Mouse (Mus musculus) left cerebral cortex, adult 2 months (tissue): ENCODE data around the gene Slc51a. TPM values are rescaled to one million over a fixed set of nuclear protein-coding genes. Genes with fewer than 3 reads are reported as not detected.

ENCODE experiments used
- DNase-seq, 2 experiments: peaks; one replicate each; pipeline ENCODE4 v3.0.0; 2021 to 2022; ENCODE audit warnings: low spot score in 2 of 2, mixed read lengths in 1 of 2; ENCODE audit errors: extremely low spot score in 1 of 2
- H3K27ac ChIP-seq: fragments of 200-600 bp; 2 replicates; pipeline ENCODE4 v1.8.1; 2022
- H3K4me3 ChIP-seq: fragments of 200-600 bp; 2 replicates; pipeline ENCODE4 v1.8.1; 2022
- CTCF ChIP-seq: fragments of 200-600 bp; IDR thresholded peaks from 2 replicates; pipeline ENCODE4 v1.8.1; 2022; ENCODE audit warnings: antibody characterized with exemption, mild to moderate bottlenecking, moderate library complexity
- intact Hi-C: fragments of 180-260 bp; cut with DNase I; formaldehyde crosslinking; loops from one replicate; pipeline ENCODE4 v1.15.1; 2025
- total RNA-seq, 2 experiments: library from RNA; stranded (reverse); gene quantifications; 2 replicates each; pipeline ENCODE4 v1.2.3; 2021

Gene Slc51a
- total RNA-seq, 2 experiments from 2014 or later = not detected

GRCm38 (mm10) chr16:32516006-32516962 lies 28.6 kb upstream of the Slc51a start:
- intact Hi-C loops = loop anchor here (1.0 kb wide), 1 partner anchor 93 kb away; no protein-coding TSS in a partner anchor
- H3K4me3 ChIP-seq = peak overlapping the region; percentile 39; the same call in 1 of the 2 replicates

GRCm38 (mm10) chr16:32513948-32514347 lies 26.3 kb upstream of the Slc51a start:
- peak overlapping the region; percentile 45 for H3K27ac ChIP-seq
- DNase-seq = no peak
- no peak overlapping the region for H3K4me3 ChIP-seq
- intact Hi-C loops = no loop called here
- no peak for TF ChIP-seq CTCF

More at GRCm38 (mm10) chr16:32516006-32516962, 28.6 kb upstream of the Slc51a start:
- H3K27ac ChIP-seq = peak overlapping the region; percentile 98
- no peak for TF ChIP-seq CTCF
- peak; percentile 76 for DNase-seq

DNA sequence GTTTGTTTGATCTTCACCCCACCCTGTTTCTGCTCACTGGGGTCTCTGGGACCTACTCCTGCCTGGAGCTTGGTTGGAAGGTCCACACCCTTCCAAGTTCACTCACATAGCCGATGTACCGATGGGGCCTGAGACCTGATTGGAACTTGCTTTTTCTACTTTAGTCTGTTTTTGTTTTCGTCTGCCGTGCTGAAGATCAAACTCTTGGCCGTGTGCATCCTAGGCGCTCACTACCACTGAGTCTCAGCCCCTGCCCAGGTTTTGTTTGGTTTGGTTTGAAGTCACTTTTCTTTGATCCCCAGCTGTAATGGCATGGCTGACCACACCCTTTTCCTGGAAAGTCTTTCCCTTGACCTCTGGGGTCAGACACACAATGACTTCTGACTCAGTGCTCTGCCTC lies 25.7 kb upstream of the Slc51a start:
- DNase-seq = no peak
- no peak overlapping the region for H3K4me3 ChIP-seq
- intact Hi-C loops = no loop called here
- TF ChIP-seq CTCF = no peak
- no peak overlapping the region for H3K27ac ChIP-seq

GRCm38 (mm10) chr16:32512921-32513320 lies 25.2 kb upstream of the Slc51a start:
- Histone ChIP-seq H3K4me3 (no peak overlapping the region), H3K27ac (peak overlapping the region; percentile 58)
- intact Hi-C loops = no loop called here
- no peak for TF ChIP-seq CTCF
- no peak for DNase-seq

GRCm38 (mm10) chr16:32511827-32512490 lies 24.3 kb upstream of the Slc51a start:
- Histone ChIP-seq H3K27ac (peak overlapping the region; percentile 58; the same call in 1 of the 2 replicates), H3K4me3 (no peak overlapping the region)
- DNase-seq = no peak
- no peak for TF ChIP-seq CTCF
- intact Hi-C loops = no loop called here

DNA sequence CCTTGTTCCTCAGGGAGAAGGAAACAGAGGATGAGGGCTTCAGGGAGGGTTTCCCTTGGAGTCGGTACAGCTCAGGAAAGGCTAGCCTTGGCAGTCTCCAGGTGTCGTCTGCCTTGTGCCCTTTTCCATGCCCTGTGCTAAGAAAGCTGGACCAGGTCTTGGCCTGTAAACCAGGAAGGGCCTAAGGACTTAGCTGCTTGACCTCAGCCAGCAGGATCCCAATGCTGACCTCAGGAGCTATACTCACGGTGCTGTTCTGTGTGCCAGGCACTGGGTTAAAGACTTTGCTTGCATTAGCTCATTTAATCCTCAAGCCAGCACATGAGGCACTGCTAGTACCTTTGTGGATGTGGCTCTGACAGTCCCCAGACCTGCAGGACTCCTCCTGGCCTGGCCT lies 23.7 kb upstream of the Slc51a start:
- Histone ChIP-seq H3K4me3 (no peak overlapping the region), H3K27ac (peak overlapping the region; percentile 36; the same call in 1 of the 2 replicates)
- intact Hi-C loops = no loop called here
- no peak for DNase-seq
- no peak for TF ChIP-seq CTCF

GRCm38 (mm10) chr16:32510399-32511337 lies 23.0 kb upstream of the Slc51a start:
- no peak overlapping the region for H3K4me3 ChIP-seq
- DNase-seq = no peak
- peak overlapping the region; percentile 44; the same call in 1 of the 2 replicates for H3K27ac ChIP-seq
- no peak for TF ChIP-seq CTCF
- intact Hi-C loops = no loop called here

DNA sequence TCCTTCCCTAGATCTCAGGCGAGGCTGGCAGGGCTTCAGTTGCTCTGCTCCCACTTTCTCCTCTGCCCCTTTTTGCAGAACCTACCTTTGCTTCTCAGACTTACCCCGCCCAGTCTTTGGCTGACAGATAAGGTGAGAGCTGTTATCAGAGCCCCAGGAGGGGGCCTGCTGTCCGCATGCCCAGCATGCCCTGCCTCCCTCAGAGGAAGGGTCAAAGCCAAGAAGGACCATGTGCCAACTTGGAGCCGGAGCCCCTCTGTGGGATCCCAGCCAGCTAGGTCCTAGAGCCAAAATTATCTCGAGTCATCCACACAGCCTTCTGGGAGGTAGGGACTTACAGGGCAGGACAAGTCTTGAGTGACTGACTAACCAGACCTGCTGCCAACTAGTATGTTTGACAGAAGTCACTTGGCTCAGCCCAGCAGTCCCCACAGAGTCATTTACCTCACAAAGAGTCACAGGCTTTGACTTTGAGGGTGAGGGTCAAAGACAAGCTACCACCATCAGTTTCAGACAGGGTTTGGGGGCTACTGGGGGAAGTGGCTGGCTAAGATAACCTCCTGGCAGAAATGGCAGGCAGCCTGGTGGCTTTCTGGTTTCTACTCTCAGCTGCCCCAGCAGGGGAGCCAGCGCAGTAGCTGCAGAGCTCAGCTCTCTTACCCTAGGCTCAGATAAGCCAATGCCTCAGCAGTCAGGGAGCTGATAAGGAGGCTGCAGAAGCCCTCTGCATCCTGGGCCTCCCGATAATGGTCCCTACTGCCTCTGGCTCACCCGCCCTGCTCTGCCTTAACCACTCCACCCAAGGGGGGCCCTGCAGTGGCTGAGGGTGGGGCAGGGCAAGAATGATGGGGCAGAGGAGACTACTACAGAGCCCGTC lies 21.6 kb upstream of the Slc51a start:
- Histone ChIP-seq H3K27ac (no peak overlapping the region; the same call in none of the 2 replicates), H3K4me3 (no peak overlapping the region)
- intact Hi-C loops = loop anchor here (5.0 kb wide), 1 partner anchor 103 kb away; no protein-coding TSS in a partner anchor
- no peak for DNase-seq
- no peak; the same call in 1 of the 2 replicates for TF ChIP-seq CTCF

GRCm38 (mm10) chr16:32508506-32509065 lies 20.9 kb upstream of the Slc51a start:
- no peak for TF ChIP-seq CTCF
- Histone ChIP-seq H3K27ac (no peak overlapping the region; the same call in 1 of the 2 replicates), H3K4me3 (no peak overlapping the region)
- DNase-seq = no peak
- intact Hi-C loops = loop anchor here (5.0 kb wide), 1 partner anchor 104 kb away; no protein-coding TSS in a partner anchor

DNA sequence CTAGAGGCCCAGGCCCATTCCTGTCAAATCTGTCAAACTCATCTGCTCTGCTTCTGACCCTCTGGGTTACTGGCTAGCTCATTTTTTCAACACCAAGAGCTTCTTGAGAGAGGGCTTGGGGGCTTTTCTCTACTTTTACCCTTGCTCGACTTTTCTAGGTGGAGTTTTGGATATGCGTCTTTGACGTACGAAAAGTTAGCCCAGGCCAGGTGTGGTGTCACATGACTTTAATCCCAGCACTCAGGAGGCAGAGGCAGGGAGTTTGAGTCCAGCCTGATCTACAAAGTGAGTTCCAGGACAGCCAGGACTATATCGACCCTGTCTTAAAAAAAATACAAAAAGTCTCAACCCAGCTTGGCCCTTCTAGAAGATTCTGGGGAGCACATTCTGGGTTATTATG lies 20.4 kb upstream of the Slc51a start:
- no peak for TF ChIP-seq CTCF
- intact Hi-C loops = loop anchor here (5.0 kb wide), 1 partner anchor 104 kb away; no protein-coding TSS in a partner anchor
- H3K4me3 ChIP-seq = no peak overlapping the region
- no peak for DNase-seq
- no peak overlapping the region for H3K27ac ChIP-seq
